Mouse (Mus musculus): Measurements from ENCODE around the gene Gcm2. TPM values are rescaled to one million over a fixed set of nuclear protein-coding genes. Genes with fewer than 3 reads are reported as not detected.
A peak's percentile ranks its signal among the peaks of the same experiment; 100 is the strongest.

Gcm2 gene
- polyA plus RNA-seq (2016; fragmentation: Nextera tagmentation; extraction: Ambion mirVana), result 0.06 TPM in 1 of 2 replicates, not detected in the other

- Histone ChIP-seq H3K36me3 (replicated peaks) (no peaks in the 10 kb centered on the region), H3K4me3 (no peak within 1 kb of the TSS), H3K27me3 (replicated peaks; ENCODE audit: low read depth, poor library complexity, severe bottlenecking) (peaks cover 61% of the 10 kb centered on the region), H3K9me3 (no peaks in the 10 kb centered on the region), H3K27ac (replicated peaks) (no peak within 1 kb of the TSS), H3K4me1 (peaks cover 9% of the 10 kb centered on the region; the same call in 1 of the 2 replicates)
- no peak for DNase-seq (ENCODE audit: low spot score)
- 72% methylated on average over 3 of the region's 3 CpGs for WGBS
Observed at GRCm38 (mm10) chr13:41110935-41111334, at the start of gene Gcm2. TSS of gene Gcm2 (minus strand) at chr13:41111035.

- Histone ChIP-seq H3K36me3 (replicated peaks) (no peaks in the 10 kb centered on the region), H3K27me3 (replicated peaks; ENCODE audit: low read depth, poor library complexity, severe bottlenecking) (no peaks in the 10 kb centered on the region), H3K9me3 (no peaks in the 10 kb centered on the region), H3K4me3 (no peak overlapping the region), H3K4me1 (no peaks in the 10 kb centered on the region), H3K27ac (replicated peaks) (no peak overlapping the region)
- WGBS, result 72% methylated on average over 5 of the region's 5 CpGs
- DNase-seq (ENCODE audit: low spot score), result no peak
Observed at GRCm38 (mm10) chr13:41158426-41158825, 47.6 kb upstream of the Gcm2 start.

GRCm38 (mm10) chr13:41153146-41153545 is 42.3 kb upstream of the Gcm2 start:
- Histone ChIP-seq H3K4me1 (no peaks in the 10 kb centered on the region), H3K27ac (replicated peaks) (no peak overlapping the region), H3K9me3 (no peaks in the 10 kb centered on the region), H3K36me3 (replicated peaks) (no peaks in the 10 kb centered on the region), H3K4me3 (no peak overlapping the region), H3K27me3 (replicated peaks; ENCODE audit: low read depth, poor library complexity, severe bottlenecking) (no peaks in the 10 kb centered on the region)
- whole genome bisulfite sequencing, result 85% methylated on average over 11 of the region's 11 CpGs
- DNase-seq (ENCODE audit: low spot score), result no peak

- no peak overlapping the region for H3K4me3 ChIP-seq
- DNase-seq (ENCODE audit: low spot score), result peak; percentile 60
- no peaks in the 10 kb centered on the region for H3K4me1 ChIP-seq
- H3K36me3 ChIP-seq (replicated peaks), result no peaks in the 10 kb centered on the region
- no peaks in the 10 kb centered on the region for H3K9me3 ChIP-seq
- no peak overlapping the region for H3K27ac ChIP-seq (replicated peaks)
- H3K27me3 ChIP-seq (replicated peaks; ENCODE audit: low read depth, poor library complexity, severe bottlenecking), result no peaks in the 10 kb centered on the region
- 75% methylated on average over 10 of the region's 10 CpGs for WGBS
Observed at GRCm38 (mm10) chr13:41146271-41146670, 35.4 kb upstream of the Gcm2 start.

- Histone ChIP-seq H3K27me3 (replicated peaks; ENCODE audit: low read depth, poor library complexity, severe bottlenecking) (no peaks in the 10 kb centered on the region), H3K4me3 (no peak overlapping the region)
- 78% methylated on average over 6 of the region's 6 CpGs for WGBS
Observed at GRCm38 (mm10) chr13:41145433-41145970, 34.7 kb upstream of the Gcm2 start.

GRCm38 (mm10) chr13:41134901-41135300 is 24.1 kb upstream of the Gcm2 start:
- DNase-seq (ENCODE audit: low spot score), result peak; percentile 80
- Histone ChIP-seq H3K36me3 (replicated peaks) (no peaks in the 10 kb centered on the region), H3K27me3 (replicated peaks; ENCODE audit: low read depth, poor library complexity, severe bottlenecking) (no peaks in the 10 kb centered on the region), H3K9me3 (no peaks in the 10 kb centered on the region), H3K4me1 (no peaks in the 10 kb centered on the region), H3K27ac (replicated peaks) (no peak overlapping the region), H3K4me3 (no peak overlapping the region)
- WGBS, result 11% methylated on average over 6 of the region's 6 CpGs

More at GRCm38 (mm10) chr13:41145433-41145970, 34.7 kb upstream of the Gcm2 start:
- DNase-seq (ENCODE audit: low spot score), result no peak
- Histone ChIP-seq H3K27ac (replicated peaks) (no peak overlapping the region), H3K4me1 (no peaks in the 10 kb centered on the region), H3K9me3 (no peaks in the 10 kb centered on the region), H3K36me3 (replicated peaks) (no peaks in the 10 kb centered on the region)

- WGBS, result 86% methylated on average over 8 of the region's 8 CpGs
- no peak for DNase-seq (ENCODE audit: low spot score)
- Histone ChIP-seq H3K36me3 (replicated peaks) (no peaks in the 10 kb centered on the region), H3K4me1 (no peaks in the 10 kb centered on the region; the same call in 1 of the 2 replicates), H3K27ac (replicated peaks) (no peak overlapping the region), H3K9me3 (no peaks in the 10 kb centered on the region), H3K27me3 (replicated peaks; ENCODE audit: low read depth, poor library complexity, severe bottlenecking) (no peaks in the 10 kb centered on the region), H3K4me3 (no peak overlapping the region)
Observed at GRCm38 (mm10) chr13:41129061-41129460, 18.2 kb upstream of the Gcm2 start.

GRCm38 (mm10) chr13:41128326-41128725 is 17.5 kb upstream of the Gcm2 start:
- Histone ChIP-seq H3K9me3 (no peaks in the 10 kb centered on the region), H3K27ac (replicated peaks) (no peak overlapping the region), H3K27me3 (replicated peaks; ENCODE audit: low read depth, poor library complexity, severe bottlenecking) (no peaks in the 10 kb centered on the region), H3K4me3 (no peak overlapping the region), H3K4me1 (no peaks in the 10 kb centered on the region; the same call in 1 of the 2 replicates), H3K36me3 (replicated peaks) (no peaks in the 10 kb centered on the region)
- WGBS, result 86% methylated on average over 8 of the region's 8 CpGs
- no peak for DNase-seq (ENCODE audit: low spot score)

- no peak overlapping the region for H3K4me3 ChIP-seq
- H3K27ac ChIP-seq (replicated peaks), result no peak overlapping the region
- no peaks in the 10 kb centered on the region for H3K27me3 ChIP-seq (replicated peaks; ENCODE audit: low read depth, poor library complexity, severe bottlenecking)
- peaks cover 13% of the 10 kb centered on the region for H3K4me1 ChIP-seq
- DNase-seq (ENCODE audit: low spot score), result no peak
- no peaks in the 10 kb centered on the region for H3K36me3 ChIP-seq (replicated peaks)
- no peaks in the 10 kb centered on the region for H3K9me3 ChIP-seq
- whole genome bisulfite sequencing, result 74% methylated on average over 6 of the region's 6 CpGs
Observed at GRCm38 (mm10) chr13:41123666-41124225, 12.9 kb upstream of the Gcm2 start.

GRCm38 (mm10) chr13:41119152-41119945 is 8.5 kb upstream of the Gcm2 start:
- peaks cover 18% of the 10 kb centered on the region for H3K27me3 ChIP-seq (replicated peaks; ENCODE audit: low read depth, poor library complexity, severe bottlenecking)
- peak; percentile 51 for DNase-seq (ENCODE audit: low spot score)
- 35% methylated on average over 9 of the region's 9 CpGs for WGBS
- peak overlapping the region; percentile 48 for H3K27ac ChIP-seq (replicated peaks)
- no peaks in the 10 kb centered on the region for H3K36me3 ChIP-seq (replicated peaks)
- H3K4me3 ChIP-seq, result no peak overlapping the region
- no peaks in the 10 kb centered on the region for H3K9me3 ChIP-seq
- peaks cover 16% of the 10 kb centered on the region for H3K4me1 ChIP-seq

GRCm38 (mm10) chr13:41113940-41114339 is 3.1 kb upstream of the Gcm2 start, which contains the start of gene Sycp2l:
TSS of gene Sycp2l (plus strand) at chr13:41114307.
- Histone ChIP-seq H3K9me3 (no peaks in the 10 kb centered on the region), H3K4me1 (peaks cover 11% of the 10 kb centered on the region), H3K27ac (replicated peaks) (no peak within 1 kb of the TSS), H3K4me3 (peak within 1 kb of the TSS; percentile 46), H3K36me3 (replicated peaks) (no peaks in the 10 kb centered on the region), H3K27me3 (replicated peaks; ENCODE audit: low read depth, poor library complexity, severe bottlenecking) (peaks cover 64% of the 10 kb centered on the region)
- 24% methylated on average over 14 of the region's 14 CpGs for WGBS
- DNase-seq (ENCODE audit: low spot score), result peak; percentile 33

GRCm38 (mm10) chr13:41105541-41105940 is 5.3 kb downstream of the Gcm2 start:
- H3K4me3 ChIP-seq, result no peak overlapping the region
- H3K27ac ChIP-seq (replicated peaks), result no peak overlapping the region
- 92% methylated on average over 13 of the region's 13 CpGs for WGBS

More at GRCm38 (mm10) chr13:41105541-41105940, 5.3 kb downstream of the Gcm2 start:
- no peaks in the 10 kb centered on the region for H3K36me3 ChIP-seq (replicated peaks)
- no peaks in the 10 kb centered on the region for H3K9me3 ChIP-seq
- no peak for DNase-seq (ENCODE audit: low spot score)
- peaks cover 12% of the 10 kb centered on the region for H3K27me3 ChIP-seq (replicated peaks; ENCODE audit: low read depth, poor library complexity, severe bottlenecking)
- no peaks in the 10 kb centered on the region for H3K4me1 ChIP-seq
